Mouse (Mus musculus): ENCODE measurements around the gene Art1. TPM values are rescaled to one million over a fixed set of nuclear protein-coding genes. Genes with fewer than 3 reads are reported as not detected.
A peak's percentile ranks its signal among the peaks of the same experiment; 100 is the strongest.

The Art1 gene
- total and polyA plus RNA-seq, 3 experiments = 0.20 to 0.67 (median 0.21) TPM

GRCm38 (mm10) chr7:102102696-102103095 lies 1.2 kb downstream of the Art1 start:
- Histone ChIP-seq H3K4me2 (ENCODE audit: insufficient read depth, low read depth, poor library complexity, severe bottlenecking) (no peak overlapping the region), H3K36me3 (replicated peaks in 1 of 2; ENCODE audit: control insufficient read depth in 1 of 2, insufficient read depth in 1 of 2, low read length in 1 of 2) (peaks cover 0 to 18% of the 10 kb centered on the region in 2 experiments), H3K4me1 (ENCODE audit: control insufficient read depth in 1 of 2, insufficient read depth in 2 of 2) (peaks cover 0 to 25% of the 10 kb centered on the region in 2 experiments; a peak in 3 of 4 replicates), H3K27ac (ENCODE audit: insufficient read depth, low read depth) (no peak overlapping the region), H3K27me3 (replicated peaks) (no peaks in the 10 kb centered on the region), H3K9me3 (replicated peaks; ENCODE audit: low read length) (no peaks in the 10 kb centered on the region), H3K4me3 (replicated peaks in 1 of 3; ENCODE audit: low read depth in 2 of 3, low read length in 2 of 3, poor library complexity in 1 of 3) (peak overlapping the region; percentile 42 to 55 (median 44)), H3K9ac (ENCODE audit: insufficient read depth, low read depth) (no peak overlapping the region), H3K79me2 (replicated peaks; ENCODE audit: control insufficient read depth, extremely low read depth, insufficient read depth, poor library complexity, severe bottlenecking) (no peaks in the 10 kb centered on the region)
- peak; percentile 68 for DNase-seq (ENCODE audit: extremely low read depth)
- TF ChIP-seq POLR2A (IDR thresholded peaks at IDR 0.05; ENCODE audit: low read depth, low read length) (peak; percentile 38; the same call in 1 of the 2 replicates), MAZ (IDR thresholded peaks at IDR 0.05; ENCODE audit: low read depth, low read length) (no peak), JUN (IDR thresholded peaks at IDR 0.05; ENCODE audit: insufficient read depth, low read depth, low read length) (no peak), USF1 (IDR thresholded peaks at IDR 0.05; ENCODE audit: low read depth, low read length) (no peak), SIN3A (IDR thresholded peaks at IDR 0.05; ENCODE audit: low read length) (no peak)
- dilution Hi-C loops (cut with MboI; ENCODE audit: extremely low pct_ligation_motif_present, extremely low pct_unique_long_range_greater_than_20kb, low sequenced_read_pairs) = no loop called here
- in situ Hi-C loops (cut with MboI; ENCODE audit: low pct_ligation_motif_present, low pct_unique_long_range_greater_than_20kb, low sequenced_read_pairs) = no loop called here

GRCm38 (mm10) chr7:102103555-102103954 lies 2.0 kb downstream of the Art1 start:
- no peak for DNase-seq (ENCODE audit: extremely low read depth)
- Histone ChIP-seq H3K9ac (ENCODE audit: insufficient read depth, low read depth) (no peak overlapping the region), H3K4me1 (ENCODE audit: control insufficient read depth in 1 of 2, insufficient read depth in 2 of 2) (peaks cover 0 to 25% of the 10 kb centered on the region in 2 experiments; a peak in 3 of 4 replicates), H3K9me3 (replicated peaks; ENCODE audit: low read length) (no peaks in the 10 kb centered on the region), H3K27me3 (replicated peaks) (no peaks in the 10 kb centered on the region), H3K36me3 (replicated peaks in 1 of 2; ENCODE audit: control insufficient read depth in 1 of 2, insufficient read depth in 1 of 2, low read length in 1 of 2) (peaks cover 0 to 9% of the 10 kb centered on the region in 2 experiments), H3K4me3 (replicated peaks in 1 of 3; ENCODE audit: low read depth in 2 of 3, low read length in 2 of 3, poor library complexity in 1 of 3) (no peak overlapping the region), H3K27ac (ENCODE audit: insufficient read depth, low read depth) (no peak overlapping the region), H3K79me2 (replicated peaks; ENCODE audit: control insufficient read depth, extremely low read depth, insufficient read depth, poor library complexity, severe bottlenecking) (no peaks in the 10 kb centered on the region), H3K4me2 (ENCODE audit: insufficient read depth, low read depth, poor library complexity, severe bottlenecking) (no peak overlapping the region)
- dilution Hi-C loops (cut with MboI; ENCODE audit: extremely low pct_ligation_motif_present, extremely low pct_unique_long_range_greater_than_20kb, low sequenced_read_pairs) = no loop called here
- in situ Hi-C loops (cut with MboI; ENCODE audit: low pct_ligation_motif_present, low pct_unique_long_range_greater_than_20kb, low sequenced_read_pairs) = no loop called here
- TF ChIP-seq EP300 (IDR thresholded peaks at IDR 0.05; ENCODE audit: low read length) (no peak), GABPA (IDR thresholded peaks at IDR 0.05; ENCODE audit: insufficient replicate concordance, low read depth, low read length) (no peak), CTCF (conservative IDR thresholded peaks at IDR 0.05 in 1 of 2, IDR thresholded peaks at IDR 0.05 in 1 of 2; ENCODE audit: low read depth in 2 of 2, low read length in 2 of 2) (no peak), MAFK (IDR thresholded peaks at IDR 0.05; ENCODE audit: insufficient replicate concordance, low read length) (no peak), MAZ (IDR thresholded peaks at IDR 0.05; ENCODE audit: low read depth, low read length) (no peak), JUN (IDR thresholded peaks at IDR 0.05; ENCODE audit: insufficient read depth, low read depth, low read length) (no peak), HCFC1 (IDR thresholded peaks at IDR 0.05; ENCODE audit: low read depth, low read length) (no peak), TCF12 (IDR thresholded peaks at IDR 0.05; ENCODE audit: low read depth, low read length) (no peak), PAX5 (IDR thresholded peaks at IDR 0.05; ENCODE audit: low read length) (no peak), ZNF384 (IDR thresholded peaks at IDR 0.05; ENCODE audit: low read depth, low read length) (no peak), RCOR1 (conservative IDR thresholded peaks at IDR 0.05; ENCODE audit: low read depth, low read length) (no peak), ELF1 (IDR thresholded peaks at IDR 0.05; ENCODE audit: low read depth, low read length) (no peak), MAX (IDR thresholded peaks at IDR 0.05; ENCODE audit: low read length) (no peak), ZMIZ1 (IDR thresholded peaks at IDR 0.05; ENCODE audit: low read depth, low read length) (no peak), IRF4 (IDR thresholded peaks at IDR 0.05; ENCODE audit: low read depth, low read length) (no peak), ETS1 (conservative IDR thresholded peaks at IDR 0.05; ENCODE audit: low read depth, low read length) (no peak), CHD1 (IDR thresholded peaks at IDR 0.05; ENCODE audit: low read depth, low read length) (no peak), MXI1 (IDR thresholded peaks at IDR 0.05; ENCODE audit: low read depth, low read length) (no peak), UBTF (IDR thresholded peaks at IDR 0.05; ENCODE audit: low read depth, low read length) (no peak), ZC3H11A (IDR thresholded peaks at IDR 0.05; ENCODE audit: low read depth, low read length) (no peak)
